Mouse (Mus musculus) intestine, postnatal 0 days (tissue): ENCODE measurements around the gene Pnp. TPM values are rescaled to one million over a fixed set of nuclear protein-coding genes. Genes with fewer than 3 reads are reported as not detected.
"Not testable (repeated sequence)": the region's sequence is repeated elsewhere in the genome, so short reads cannot be mapped to it uniquely, and the experiment has no call there.

Experiments used
- ATAC-seq: fragments of 200-750 bp; cut with Nextera tagmentation; 2 replicates; pipeline ENCODE4 v1.8.0; 2017; ENCODE audit warnings: mild to moderate bottlenecking, moderate TSS enrichment, moderate library complexity
- H3K27ac ChIP-seq: fragments of 300-500 bp; sonication (generic); 2 replicates; pipeline ENCODE4 v1.5.1; 2014; ENCODE audit warnings: mild to moderate bottlenecking, low read depth, low read length, moderate library complexity
- H3K27me3 ChIP-seq: fragments of 300-500 bp; sonication (generic); replicated peaks from 2 replicates; pipeline ENCODE4 v1.6.1; 2014; ENCODE audit warnings: low read length, mixed read lengths; ENCODE audit not compliant: control insufficient read depth, insufficient read depth
- H3K36me3 ChIP-seq: fragments of 300-500 bp; sonication (generic); 2 replicates; pipeline ENCODE4 v1.6.1; 2014; ENCODE audit warnings: mild to moderate bottlenecking, moderate library complexity; ENCODE audit not compliant: control insufficient read depth, insufficient read depth
- H3K4me1 ChIP-seq: fragments of 300-500 bp; sonication (generic); replicated peaks from 2 replicates; pipeline ENCODE4 v1.6.1; 2014; ENCODE audit warnings: antibody characterized with exemption, low read length, mixed read lengths; ENCODE audit not compliant: control insufficient read depth, insufficient read depth
- H3K4me2 ChIP-seq: fragments of 300-500 bp; sonication (generic); replicated peaks from 2 replicates; pipeline ENCODE4 v1.6.1; 2014; ENCODE audit warnings: low read depth, mild to moderate bottlenecking, moderate library complexity
- H3K4me3 ChIP-seq: fragments of 300-500 bp; sonication (generic); 2 replicates; pipeline ENCODE4 v1.5.1; 2014; ENCODE audit warnings: low read depth, low read length
- H3K9ac ChIP-seq: fragments of 300-500 bp; sonication (generic); 2 replicates; pipeline ENCODE4 v1.6.1; 2014; ENCODE audit warnings: mild to moderate bottlenecking, low read depth, low read length
- H3K9me3 ChIP-seq: fragments of 300-500 bp; sonication (generic); 2 replicates; pipeline ENCODE4 v1.6.1; 2016; ENCODE audit warnings: mixed run types; ENCODE audit not compliant: control insufficient read depth
- CTCF ChIP-seq: sonication (generic); IDR thresholded peaks from 2 replicates; pipeline ENCODE4 v1.5.1; 2016; ENCODE audit warnings: low read depth, mild to moderate bottlenecking, control low read depth, antibody characterized with exemption, moderate library complexity
- WGBS: fragments of 180-500 bp; shearing (Covaris S2); extraction: QIAGEN DNeasy Blood & Tissue Kit; methylation state at CpG from one replicate; pipeline ENCODE4 v1.1.7; 2014; 5-methylcytosine and 5-hydroxymethylcytosine counted together
- polyA plus RNA-seq: library from polyadenylated mRNA; unstranded; fragments of >200 nt; fragmentation: Nextera tagmentation; extraction: Ambion mirVana; gene quantifications from 2 replicates; pipeline ENCODE4 v1.2.1, GENCODE M21; 2015

The Pnp gene
- polyA plus RNA-seq, 1 experiment from 2014 or later, result 138 TPM

- Histone ChIP-seq H3K27ac (no peak overlapping the region), H3K9me3 (no peaks in the 10 kb centered on the region), H3K4me3 (no peak overlapping the region), H3K27me3 (no peaks in the 10 kb centered on the region), H3K9ac (no peak overlapping the region), H3K36me3 (no peaks in the 10 kb centered on the region), H3K4me1 (no peaks in the 10 kb centered on the region), H3K4me2 (no peak overlapping the region)
- no peak for TF ChIP-seq CTCF
- WGBS, result 89% methylated on average over 6 of the region's 6 CpGs
- ATAC-seq, result no peak
Observed at GRCm38 (mm10) chr14:51009572-51009971, 78.7 kb downstream of the Pnp start.

DNA sequence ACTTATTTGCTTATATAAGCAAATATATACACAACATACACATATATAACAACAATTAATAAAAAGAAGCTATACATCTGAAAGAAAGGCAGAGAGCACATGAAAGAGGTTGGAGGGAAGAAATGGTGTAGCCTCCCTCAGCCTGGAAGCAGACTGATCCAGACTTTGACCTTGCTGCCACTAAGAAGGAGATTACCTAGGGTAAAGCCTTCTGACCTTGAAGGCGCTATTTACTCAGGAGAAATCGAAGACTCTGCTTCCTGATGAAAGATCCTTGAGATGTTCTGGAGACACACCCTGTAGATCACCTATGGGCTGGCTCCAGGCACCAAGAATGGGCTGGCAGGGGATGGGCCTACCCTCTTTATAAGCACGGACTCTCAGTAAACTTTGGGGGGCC lies 83.8 kb downstream of the Pnp start:
- not testable (repeated sequence) for ATAC-seq, H3K4me1 ChIP-seq, H3K9ac ChIP-seq, H3K4me2 ChIP-seq, H3K9me3 ChIP-seq, H3K27me3 ChIP-seq, H3K27ac ChIP-seq, H3K36me3 ChIP-seq, H3K4me3 ChIP-seq
- WGBS, result 44% methylated on average over 3 of the region's 3 CpGs

Other genes with a start within 250 kb of the Pnp start
- gene Olfr747, start 237.9 kb upstream of the Pnp start, polyA plus RNA-seq, result not detected in 2 replicates
- gene Olfr748, start 223.7 kb upstream of the Pnp start, polyA plus RNA-seq, result not detected in 2 replicates
- not detected in 2 replicates for gene Olfr749, start 186.0 kb upstream of the Pnp start, polyA plus RNA-seq
- gene Ttc5, start 145.6 kb upstream of the Pnp start, polyA plus RNA-seq, result 30.5 and 31.0 TPM in 2 replicates
- gene Ccnb1ip1, start 123.3 kb upstream of the Pnp start, polyA plus RNA-seq, result not detected in 2 replicates
- gene Parp2, start 123.2 kb upstream of the Pnp start, polyA plus RNA-seq, result 35.4 and 36.7 TPM in 2 replicates
- 23.7 and 23.8 TPM in 2 replicates for gene Tep1, start 60.5 kb upstream of the Pnp start, polyA plus RNA-seq
- gene Klhl33, start 33.6 kb upstream of the Pnp start, polyA plus RNA-seq, result 0.09 and 0.17 TPM in 2 replicates
- 56.8 and 57.8 TPM in 2 replicates for gene Osgep, start 6.2 kb upstream of the Pnp start, polyA plus RNA-seq
- gene Apex1, start 6.1 kb upstream of the Pnp start, polyA plus RNA-seq, result 71.0 and 74.1 TPM in 2 replicates
- 51.2 and 51.4 TPM in 2 replicates for gene Pip4p1, start 226 bp upstream of the Pnp start, polyA plus RNA-seq
- not detected in 2 replicates for gene Gm49342, start 13.4 kb downstream of the Pnp start, polyA plus RNA-seq
- gene Pnp2, start 24.9 kb downstream of the Pnp start, polyA plus RNA-seq, result 32.3 and 32.5 TPM in 2 replicates
- gene Rnase10, start 76.7 kb downstream of the Pnp start, polyA plus RNA-seq, result 0.16 and 0.29 TPM in 2 replicates
- gene Rnase9, start 110.8 kb downstream of the Pnp start, polyA plus RNA-seq, result not detected in 2 replicates
- gene Rnase11, start 119.1 kb downstream of the Pnp start, polyA plus RNA-seq, result not detected in 2 replicates
- gene Rnase12, start 126.6 kb downstream of the Pnp start, polyA plus RNA-seq, result 0.51 and 0.90 TPM in 2 replicates
- gene Olfr750, start 143.4 kb downstream of the Pnp start, polyA plus RNA-seq, result not detected in 2 replicates
- 355 and 426 TPM in 2 replicates for gene Rnase4, start 160.0 kb downstream of the Pnp start, polyA plus RNA-seq
- gene Ang, start 160.1 kb downstream of the Pnp start, polyA plus RNA-seq, result 114 and 119 TPM in 2 replicates
- 0.17 and 0.18 TPM in 2 replicates for gene Eddm3b, start 183.3 kb downstream of the Pnp start, polyA plus RNA-seq
- gene Rnase6, start 192.8 kb downstream of the Pnp start, polyA plus RNA-seq, result 2.6 and 3.0 TPM in 2 replicates
- gene Rnase1, start 215.7 kb downstream of the Pnp start, polyA plus RNA-seq, result 21.7 and 23.3 TPM in 2 replicates
- not detected in 2 replicates for gene Rnase2b, start 231.2 kb downstream of the Pnp start, polyA plus RNA-seq